Mouse (Mus musculus) liver, embryonic 15.5 days (tissue): ENCODE data around the gene Fbxo24. TPM values are rescaled to one million over a fixed set of nuclear protein-coding genes. Genes with fewer than 3 reads are reported as not detected.

ENCODE experiments used
- polyA plus RNA-seq: library from polyadenylated mRNA; unstranded; fragments of >200 nt; fragmentation: Nextera tagmentation; extraction: Ambion mirVana; gene quantifications from 2 replicates; pipeline ENCODE4 v1.2.1, GENCODE M21; 2015

Fbxo24 gene
- polyA plus RNA-seq, 1 experiment from 2014 or later = not detected

Other genes with a start within 250 kb of the Fbxo24 start
- gene Zan, start 151.9 kb downstream of the Fbxo24 start, polyA plus RNA-seq = 0.07 and 0.25 TPM in 2 replicates
- gene Pop7, start 126.5 kb downstream of the Fbxo24 start, polyA plus RNA-seq = 29.4 and 33.4 TPM in 2 replicates
- 3.2 and 3.8 TPM in 2 replicates for gene Gigyf1, start 110.5 kb downstream of the Fbxo24 start, polyA plus RNA-seq
- 0.68 and 1.0 TPM in 2 replicates for gene Epo, start 95.8 kb downstream of the Fbxo24 start, polyA plus RNA-seq
- 150 and 161 TPM in 2 replicates for gene Gnb2, start 95.5 kb downstream of the Fbxo24 start, polyA plus RNA-seq
- 0.07 TPM in 2 replicates for gene Actl6b, start 75.5 kb downstream of the Fbxo24 start, polyA plus RNA-seq
- 55.1 and 65.5 TPM in 2 replicates for gene Tfr2, start 59.2 kb downstream of the Fbxo24 start, polyA plus RNA-seq
- 29.7 and 31.7 TPM in 2 replicates for gene Mospd3, start 27.9 kb downstream of the Fbxo24 start, polyA plus RNA-seq
- 16.6 and 17.4 TPM in 2 replicates for gene Pcolce, start 15.2 kb downstream of the Fbxo24 start, polyA plus RNA-seq
- 25.7 and 26.4 TPM in 2 replicates for gene Lrch4, start 119 bp upstream of the Fbxo24 start, polyA plus RNA-seq
- gene Gm20605, start 173 bp upstream of the Fbxo24 start, polyA plus RNA-seq = 6.0 and 7.8 TPM in 2 replicates
- 3.6 and 4.6 TPM in 2 replicates for gene Sap25, start 12.3 kb upstream of the Fbxo24 start, polyA plus RNA-seq
- 0.07 TPM in 1 of 2 replicates, not detected in the other for gene Irs3, start 16.7 kb upstream of the Fbxo24 start, polyA plus RNA-seq
- gene Agfg2, start 55.7 kb upstream of the Fbxo24 start, polyA plus RNA-seq = 35.3 and 35.6 TPM in 2 replicates
- 0.21 and 0.39 TPM in 2 replicates for gene Nyap1, start 112.6 kb upstream of the Fbxo24 start, polyA plus RNA-seq
- gene Tsc22d4, start 116.7 kb upstream of the Fbxo24 start, polyA plus RNA-seq = 68.8 and 75.1 TPM in 2 replicates
- gene Ppp1r35, start 149.8 kb upstream of the Fbxo24 start, polyA plus RNA-seq = 21.0 and 21.3 TPM in 2 replicates
- 4.0 and 5.0 TPM in 2 replicates for gene Mepce, start 158.7 kb upstream of the Fbxo24 start, polyA plus RNA-seq
- gene Zcwpw1, start 158.8 kb upstream of the Fbxo24 start, polyA plus RNA-seq = 3.2 and 3.3 TPM in 2 replicates
- gene Pilra, start 207.3 kb upstream of the Fbxo24 start, polyA plus RNA-seq = 4.0 and 4.7 TPM in 2 replicates
- gene Pilrb1, start 229.1 kb upstream of the Fbxo24 start, polyA plus RNA-seq = 4.9 and 5.7 TPM in 2 replicates
- gene Pilrb2, start 242.8 kb upstream of the Fbxo24 start, polyA plus RNA-seq = 5.2 and 6.4 TPM in 2 replicates